Mouse (Mus musculus): Measurements from ENCODE around the gene Gm49388. TPM values are rescaled to one million over a fixed set of nuclear protein-coding genes. Genes with fewer than 3 reads are reported as not detected.

The Gm49388 gene
- not detected in 2 replicates for polyA plus RNA-seq (2016; fragmentation: Nextera tagmentation; extraction: Ambion mirVana)

DNA sequence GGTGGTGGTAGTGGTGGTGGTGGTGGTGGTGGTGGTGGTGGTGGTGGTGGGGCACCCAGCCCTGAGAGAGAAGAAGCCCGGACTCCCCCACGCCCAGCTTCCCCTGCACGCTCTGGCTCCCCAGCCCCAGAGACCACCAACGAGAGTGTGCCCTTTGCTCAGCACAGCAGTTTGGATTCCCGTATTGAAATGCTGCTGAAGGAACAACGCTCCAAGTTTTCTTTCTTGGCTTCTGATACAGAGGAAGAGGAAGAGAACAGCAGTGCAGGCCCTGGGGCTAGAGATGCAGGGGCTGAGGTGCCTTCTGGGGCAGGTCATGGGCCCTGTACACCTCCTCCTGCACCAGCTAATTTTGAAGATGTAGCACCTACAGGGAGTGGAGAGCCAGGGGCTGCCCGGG is at the start of gene Gm49388:
TSS of gene Gm49388 (plus strand) at position 301 of the 400 bp plus-strand sequence.
- H3K9ac ChIP-seq = no peak within 1 kb of the TSS
- H3K27ac ChIP-seq = no peak within 1 kb of the TSS
- H3K4me3 ChIP-seq = no peak within 1 kb of the TSS
- no peaks in the 10 kb centered on the region for H3K9me3 ChIP-seq (replicated peaks)
- 94% methylated on average over 7 of the region's 7 CpGs for WGBS
- no peaks in the 10 kb centered on the region for H3K4me1 ChIP-seq
- H3K4me2 ChIP-seq (replicated peaks) = no peak within 1 kb of the TSS
- H3K36me3 ChIP-seq = peaks cover 97% of the 10 kb centered on the region
- no peak for ATAC-seq (ENCODE audit: low FRiP score)
- H3K27me3 ChIP-seq = no peaks in the 10 kb centered on the region

DNA sequence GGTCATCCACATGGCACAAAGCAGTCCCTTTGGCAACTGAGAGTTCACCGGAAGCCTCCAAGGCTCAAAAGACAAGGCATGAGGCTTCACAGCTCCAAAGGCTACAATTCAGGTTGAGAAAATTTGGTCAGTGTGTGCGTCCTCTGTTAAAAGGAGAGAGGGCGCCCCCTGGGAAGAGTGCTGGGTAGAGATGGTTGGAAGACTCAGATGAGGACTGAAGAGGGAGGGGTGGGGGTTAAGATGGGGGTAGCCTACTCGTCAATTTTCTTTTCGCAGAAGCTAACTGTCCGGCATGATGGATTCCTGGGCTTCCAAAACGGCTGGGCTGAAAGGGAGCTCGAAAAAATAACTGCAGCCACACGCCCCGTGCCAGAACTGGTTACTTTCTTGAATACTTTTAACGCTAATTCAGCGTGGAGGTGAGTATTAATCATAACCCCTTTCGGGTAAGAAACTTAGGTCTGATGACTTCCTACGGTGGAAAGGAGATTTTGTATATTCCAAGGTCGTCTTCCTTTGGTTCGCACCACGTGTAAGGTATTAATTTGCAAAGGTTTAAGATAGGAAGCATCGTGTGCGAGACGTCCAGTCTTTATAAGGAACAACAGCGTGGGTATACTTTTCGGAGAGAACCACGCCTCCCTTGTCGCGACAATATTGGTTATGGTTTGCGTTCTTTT is 40.9 kb upstream of the Gm49388 start, which contains the start of gene Fbxl19:
TSS of gene Fbxl19 (plus strand) at position 178 of the 680 bp plus-strand sequence.
- H3K4me3 ChIP-seq = peak within 1 kb of the TSS; percentile 94
- peaks cover 16% of the 10 kb centered on the region for H3K36me3 ChIP-seq
- no peaks in the 10 kb centered on the region for H3K9me3 ChIP-seq (replicated peaks)
- no peaks in the 10 kb centered on the region for H3K27me3 ChIP-seq
- peaks cover 20% of the 10 kb centered on the region for H3K4me1 ChIP-seq
- H3K4me2 ChIP-seq (replicated peaks) = peak within 1 kb of the TSS; percentile 68
- under 1% methylated on average over 26 of the region's 26 CpGs for WGBS
- peak within 1 kb of the TSS; percentile 92 for H3K27ac ChIP-seq
- peak within 1 kb of the TSS; percentile 51 for H3K9ac ChIP-seq
- ATAC-seq (ENCODE audit: low FRiP score) = no peak

DNA sequence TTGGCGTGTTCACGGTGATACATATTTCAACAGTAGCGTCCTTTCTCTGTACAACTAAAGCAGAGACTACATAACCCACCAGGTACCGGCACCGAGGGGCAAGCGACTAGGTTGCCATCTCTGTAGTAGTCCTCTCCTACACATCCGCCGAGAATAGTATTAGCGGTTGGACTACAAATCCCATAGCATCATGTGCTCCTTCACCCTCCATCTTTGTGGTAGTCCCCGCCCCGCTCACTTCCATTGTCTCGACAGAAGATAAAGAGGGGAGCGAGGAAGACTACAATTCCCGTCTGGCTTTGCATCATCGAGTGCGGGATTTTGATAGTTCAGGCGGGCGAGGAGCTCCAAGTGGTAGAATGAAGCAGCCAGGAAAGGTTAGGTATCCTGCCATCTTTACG is 40.2 kb upstream of the Gm49388 start:
- Histone ChIP-seq H3K27me3 (no peaks in the 10 kb centered on the region), H3K4me1 (peaks cover 20% of the 10 kb centered on the region)
- 0% methylated on average over 19 of the region's 19 CpGs for WGBS

GRCm38 (mm10) chr7:127745652-127746493 is 39.5 kb upstream of the Gm49388 start:
- Histone ChIP-seq H3K4me1 (peaks cover 20% of the 10 kb centered on the region), H3K36me3 (peaks cover 30% of the 10 kb centered on the region), H3K27ac (peak overlapping the region; percentile 92), H3K9me3 (replicated peaks) (no peaks in the 10 kb centered on the region), H3K4me2 (replicated peaks) (peak overlapping the region; percentile 68), H3K27me3 (no peaks in the 10 kb centered on the region), H3K9ac (peak overlapping the region; percentile 96), H3K4me3 (peak overlapping the region; percentile 94)
- peak; percentile 89 for ATAC-seq (ENCODE audit: low FRiP score)
- under 1% methylated on average over 39 of the region's 39 CpGs for WGBS

More for the DNA sequence above, 40.2 kb upstream of the Gm49388 start:
- H3K27ac ChIP-seq = peak overlapping the region; percentile 92
- peaks cover 24% of the 10 kb centered on the region for H3K36me3 ChIP-seq
- ATAC-seq (ENCODE audit: low FRiP score) = peak; percentile 88
- no peaks in the 10 kb centered on the region for H3K9me3 ChIP-seq (replicated peaks)
- H3K4me2 ChIP-seq (replicated peaks) = peak overlapping the region; percentile 68
- peak overlapping the region; percentile 51 for H3K9ac ChIP-seq
- peak overlapping the region; percentile 94 for H3K4me3 ChIP-seq

GRCm38 (mm10) chr7:127746494-127747491 is 38.6 kb upstream of the Gm49388 start:
- peaks cover 39% of the 10 kb centered on the region for H3K36me3 ChIP-seq
- H3K9ac ChIP-seq = peak overlapping the region; percentile 96
- 0% methylated on average over 43 of the region's 62 CpGs for WGBS
- H3K4me2 ChIP-seq (replicated peaks) = peak overlapping the region; percentile 68
- H3K9me3 ChIP-seq (replicated peaks) = no peaks in the 10 kb centered on the region
- ATAC-seq (ENCODE audit: low FRiP score) = peak; percentile 4
- no peaks in the 10 kb centered on the region for H3K27me3 ChIP-seq
- H3K4me3 ChIP-seq = peak overlapping the region; percentile 94
- H3K27ac ChIP-seq = peak overlapping the region; percentile 92
- H3K4me1 ChIP-seq = peaks cover 20% of the 10 kb centered on the region

- Histone ChIP-seq H3K36me3 (peaks cover 48% of the 10 kb centered on the region), H3K27me3 (no peaks in the 10 kb centered on the region), H3K4me2 (replicated peaks) (peak overlapping the region; percentile 68), H3K9me3 (replicated peaks) (no peaks in the 10 kb centered on the region), H3K4me3 (peak overlapping the region; percentile 94), H3K27ac (peak overlapping the region; percentile 92; the same call in 1 of the 2 replicates), H3K9ac (peak overlapping the region; percentile 96), H3K4me1 (peaks cover 24% of the 10 kb centered on the region)
- ATAC-seq (ENCODE audit: low FRiP score) = no peak
- 40% methylated on average over 6 of the region's 6 CpGs for WGBS
Measured at GRCm38 (mm10) chr7:127747559-127748234, 37.7 kb upstream of the Gm49388 start.

DNA sequence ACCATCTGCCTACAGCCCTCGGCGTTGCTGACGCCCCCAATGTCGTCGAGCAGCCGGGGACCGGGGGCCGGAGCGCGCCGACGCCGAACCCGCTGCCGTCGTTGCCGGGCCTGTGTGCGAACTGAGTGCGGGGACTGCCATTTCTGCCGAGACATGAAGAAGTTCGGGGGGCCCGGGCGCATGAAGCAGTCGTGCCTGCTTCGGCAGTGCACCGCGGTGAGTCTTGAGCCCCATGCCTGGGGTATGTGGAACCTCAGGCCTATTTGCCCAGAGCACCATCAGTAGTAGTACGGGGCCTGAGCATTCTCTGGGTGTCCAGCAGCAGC is 37.2 kb upstream of the Gm49388 start:
- Histone ChIP-seq H3K27ac (no peak overlapping the region), H3K4me1 (peaks cover 28% of the 10 kb centered on the region), H3K27me3 (no peaks in the 10 kb centered on the region), H3K9ac (peak overlapping the region; percentile 8; the same call in 1 of the 2 replicates), H3K4me3 (peak overlapping the region; percentile 94; the same call in 1 of the 2 replicates), H3K4me2 (replicated peaks) (peak overlapping the region; percentile 68), H3K36me3 (peaks cover 53% of the 10 kb centered on the region), H3K9me3 (replicated peaks) (no peaks in the 10 kb centered on the region)
- 94% methylated on average over 28 of the region's 28 CpGs for WGBS
- ATAC-seq (ENCODE audit: low FRiP score) = no peak

DNA sequence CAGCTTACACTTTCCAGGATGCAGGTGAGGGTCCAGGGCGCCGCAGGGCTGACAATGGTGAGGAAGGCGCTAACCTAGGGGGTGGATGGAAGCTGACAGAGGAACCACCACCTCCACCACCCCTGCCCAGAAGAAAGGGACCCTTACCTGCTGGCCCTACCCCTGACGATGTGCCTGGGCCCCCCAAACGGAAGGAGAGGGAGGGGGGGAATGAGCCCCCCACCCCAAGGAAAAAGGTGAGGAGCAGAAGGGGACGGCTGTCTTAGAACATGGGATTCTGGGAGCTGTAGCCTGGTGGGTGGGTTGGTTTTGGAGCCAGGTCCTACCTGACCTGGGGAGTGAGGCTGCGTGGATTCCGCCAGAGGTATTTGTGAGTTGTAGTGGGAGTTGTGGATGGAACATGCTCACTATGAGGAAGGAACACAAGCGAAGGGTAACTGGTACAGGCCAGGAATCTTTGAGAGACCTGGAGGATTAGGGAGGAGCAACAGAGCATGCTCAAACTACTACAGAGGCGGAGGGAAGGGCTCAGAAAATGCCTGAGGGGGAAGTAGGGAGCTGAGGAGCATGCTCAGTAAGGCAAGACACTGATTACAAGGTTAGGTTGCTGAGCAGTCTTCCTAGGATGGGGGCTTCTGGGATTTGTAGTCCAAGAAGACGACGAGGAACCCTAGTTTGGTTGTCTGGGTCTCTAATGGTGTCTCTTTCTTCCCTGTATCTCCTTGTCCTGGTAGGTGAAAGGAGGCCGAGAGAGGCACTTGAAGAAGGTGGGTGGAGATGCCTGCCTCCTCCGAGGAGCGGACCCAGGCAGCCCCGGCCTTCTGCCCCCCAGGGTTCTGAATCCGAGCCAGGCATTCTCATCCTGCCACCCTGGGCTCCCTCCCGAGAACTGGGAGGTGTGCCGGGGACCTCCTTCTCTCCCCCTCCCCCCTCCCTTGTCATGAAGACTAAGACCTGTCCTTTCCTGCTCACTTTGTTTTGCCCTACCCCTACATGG is 35.0 kb upstream of the Gm49388 start:
- whole genome bisulfite sequencing = 92% methylated on average over 19 of the region's 19 CpGs
- no peak overlapping the region for H3K4me3 ChIP-seq
- peaks cover 75% of the 10 kb centered on the region for H3K36me3 ChIP-seq

DNA sequence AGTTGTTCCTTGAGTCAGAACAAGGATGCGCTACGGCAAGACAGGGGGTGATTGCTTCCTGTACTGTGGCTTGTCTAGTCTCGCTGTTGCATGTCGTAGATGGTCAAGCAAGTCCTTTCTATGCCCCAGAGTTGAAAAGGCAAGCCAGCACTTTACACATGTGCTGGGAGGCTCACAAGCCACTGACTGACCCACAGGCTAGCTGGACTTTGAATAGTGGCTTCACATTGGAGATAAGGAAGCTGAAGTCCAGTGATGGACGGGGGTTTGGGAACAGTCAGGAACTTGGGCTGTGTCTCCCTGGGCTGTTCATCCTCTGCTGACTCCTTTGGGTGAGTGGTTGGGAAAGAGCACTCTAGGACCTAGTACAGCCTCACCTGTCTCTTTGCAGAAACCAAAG is 33.8 kb upstream of the Gm49388 start:
- WGBS = 95% methylated on average over 5 of the region's 5 CpGs
- Histone ChIP-seq H3K4me2 (replicated peaks) (no peak overlapping the region), H3K4me3 (no peak overlapping the region), H3K27ac (no peak overlapping the region), H3K36me3 (peaks cover 87% of the 10 kb centered on the region), H3K27me3 (no peaks in the 10 kb centered on the region), H3K4me1 (peaks cover 33% of the 10 kb centered on the region), H3K9me3 (replicated peaks) (no peaks in the 10 kb centered on the region), H3K9ac (no peak overlapping the region)
- ATAC-seq (ENCODE audit: low FRiP score) = no peak

More for the DNA sequence above, 35.0 kb upstream of the Gm49388 start:
- 0 out of 2 replicates have a peak overlapping the region, but pooled peaks have one; percentile 13 for H3K9ac ChIP-seq
- peaks cover 24% of the 10 kb centered on the region for H3K4me1 ChIP-seq
- ATAC-seq (ENCODE audit: low FRiP score) = no peak
- H3K27ac ChIP-seq = 0 out of 2 replicates have a peak overlapping the region, but pooled peaks have one; percentile 8
- no peaks in the 10 kb centered on the region for H3K9me3 ChIP-seq (replicated peaks)
- H3K27me3 ChIP-seq = no peaks in the 10 kb centered on the region
- no peak overlapping the region for H3K4me2 ChIP-seq (replicated peaks)

- H3K4me1 ChIP-seq = peaks cover 33% of the 10 kb centered on the region
- no peak overlapping the region for H3K4me3 ChIP-seq
- no peak overlapping the region for H3K27ac ChIP-seq
- H3K27me3 ChIP-seq = no peaks in the 10 kb centered on the region
- no peak for ATAC-seq (ENCODE audit: low FRiP score)
- H3K4me2 ChIP-seq (replicated peaks) = no peak overlapping the region
- WGBS = 93% methylated on average over 27 of the region's 27 CpGs
- 0 out of 2 replicates have a peak overlapping the region, but pooled peaks have one; percentile 4 for H3K9ac ChIP-seq
- H3K9me3 ChIP-seq (replicated peaks) = no peaks in the 10 kb centered on the region
- peaks cover 92% of the 10 kb centered on the region for H3K36me3 ChIP-seq
Measured at GRCm38 (mm10) chr7:127752069-127752468, 33.3 kb upstream of the Gm49388 start.
